Mouse (Mus musculus) bone marrow, adult 2 months (tissue): Measurements from ENCODE around the gene Mettl8. TPM values are rescaled to one million over a fixed set of nuclear protein-coding genes. Genes with fewer than 3 reads are reported as not detected.

Source experiments
- H3K27ac ChIP-seq: fragments of 200-500 bp; 2 replicates; pipeline ENCODE4 v1.5.1; 2012; ENCODE audit warnings: low read depth, mild to moderate bottlenecking, control low read depth, inconsistent platforms, low read length; ENCODE audit not compliant: control insufficient read depth, poor library complexity, insufficient read depth
- H3K4me1 ChIP-seq: fragments of 200-500 bp; 2 replicates; pipeline ENCODE4 v1.6.1; 2011; ENCODE audit warnings: low read length; ENCODE audit not compliant: control insufficient read depth, insufficient read depth
- H3K4me3 ChIP-seq: fragments of 200-500 bp; replicated peaks from 2 replicates; pipeline ENCODE3; 2011; ENCODE audit warnings: mild to moderate bottlenecking, low read depth, low read length, control low read depth; ENCODE audit not compliant: control insufficient read depth
- CTCF ChIP-seq: fragments of 200-500 bp; IDR thresholded peaks from 2 replicates; pipeline ENCODE4 v1.5.1; 2011; ENCODE audit warnings: low read length, control low read depth; ENCODE audit not compliant: control insufficient read depth, insufficient read depth
- POLR2A ChIP-seq: fragments of 200-500 bp; IDR thresholded peaks from 2 replicates; pipeline ENCODE4 v1.6.1; 2011; ENCODE audit warnings: low read depth, mild to moderate bottlenecking, control low read depth, low read length, borderline replicate concordance; ENCODE audit not compliant: control insufficient read depth
- WGBS: fragments of 180-500 bp; shearing (Covaris S2); methylation state at CpG from one replicate; pipeline ENCODE4 v1.1.7; 2018; 5-methylcytosine and 5-hydroxymethylcytosine counted together
- polyA plus RNA-seq: library from polyadenylated mRNA; stranded (reverse); fragments of >200 nt; gene quantifications from 2 replicates; pipeline ENCODE4 v1.2.4, GENCODE M21; 2011; ENCODE audit warnings: low replicate concordance; ENCODE audit not compliant: missing spikeins, insufficient read depth, insufficient read length

The Mettl8 gene
- polyA plus RNA-seq, 1 experiment: 25.7 TPM

- H3K4me1 ChIP-seq: peaks cover 2% of the 10 kb centered on the region; the same call in 1 of the 2 replicates
- no peak for TF ChIP-seq POLR2A
- no peak for TF ChIP-seq CTCF
- 16% methylated on average over 17 of the region's 17 CpGs for WGBS
- H3K4me3 ChIP-seq: no peak overlapping the region
- H3K27ac ChIP-seq: no peak overlapping the region
Observed at GRCm38 (mm10) chr2:70989201-70990191, 65.9 kb downstream of the Mettl8 start.

- 65% methylated on average over 5 of the region's 5 CpGs for WGBS
- Histone ChIP-seq H3K27ac (no peak overlapping the region), H3K4me3 (no peak overlapping the region), H3K4me1 (no peaks in the 10 kb centered on the region)
- no peak for TF ChIP-seq CTCF
- no peak for TF ChIP-seq POLR2A
Observed at GRCm38 (mm10) chr2:70978271-70978670, 77.1 kb downstream of the Mettl8 start.

GRCm38 (mm10) chr2:70974769-70975168 is 80.6 kb downstream of the Mettl8 start:
- no peak for TF ChIP-seq POLR2A
- TF ChIP-seq CTCF: no peak
- WGBS: 93% methylated on average over 6 of the region's 6 CpGs
- no peak overlapping the region for H3K4me3 ChIP-seq
- no peaks in the 10 kb centered on the region for H3K4me1 ChIP-seq
- H3K27ac ChIP-seq: no peak overlapping the region

- Histone ChIP-seq H3K27ac (no peak overlapping the region), H3K4me1 (no peaks in the 10 kb centered on the region; the same call in 1 of the 2 replicates), H3K4me3 (no peak overlapping the region)
- WGBS: 89% methylated on average over 16 of the region's 16 CpGs
- no peak for TF ChIP-seq POLR2A
- TF ChIP-seq CTCF: no peak
Observed at GRCm38 (mm10) chr2:70972795-70973518, 82.4 kb downstream of the Mettl8 start.

- 85% methylated on average over 7 of the region's 7 CpGs for WGBS
Observed at GRCm38 (mm10) chr2:70970158-70970741, 85.1 kb downstream of the Mettl8 start.

GRCm38 (mm10) chr2:70968305-70968704 is 87.1 kb downstream of the Mettl8 start:
- H3K27ac ChIP-seq: no peak overlapping the region
- H3K4me1 ChIP-seq: peaks cover 1% of the 10 kb centered on the region; the same call in 1 of the 2 replicates
- WGBS: 29% methylated on average over 2 of the region's 2 CpGs
- no peak overlapping the region for H3K4me3 ChIP-seq
- TF ChIP-seq POLR2A: no peak

More at GRCm38 (mm10) chr2:70970158-70970741, 85.1 kb downstream of the Mettl8 start:
- H3K4me1 ChIP-seq: peaks cover 1% of the 10 kb centered on the region; the same call in 1 of the 2 replicates
- no peak overlapping the region for H3K4me3 ChIP-seq
- TF ChIP-seq CTCF: no peak
- TF ChIP-seq POLR2A: no peak
- H3K27ac ChIP-seq: no peak overlapping the region

GRCm38 (mm10) chr2:70967216-70967615 is 88.2 kb downstream of the Mettl8 start:
- H3K4me1 ChIP-seq: peaks cover 1% of the 10 kb centered on the region; the same call in 1 of the 2 replicates
- WGBS: 6% methylated on average over 1 of the region's 1 CpGs
- no peak overlapping the region for H3K4me3 ChIP-seq
- no peak overlapping the region for H3K27ac ChIP-seq
- TF ChIP-seq CTCF: no peak
- TF ChIP-seq POLR2A: no peak

- 0 out of 2 replicates have a peak, but pooled peaks have one; percentile 13 for TF ChIP-seq CTCF
- TF ChIP-seq POLR2A: no peak
- peak overlapping the region; percentile 60; the same call in 1 of the 2 replicates for H3K27ac ChIP-seq
- WGBS: 11% methylated on average over 2 of the region's 2 CpGs
- no peak overlapping the region for H3K4me3 ChIP-seq
- H3K4me1 ChIP-seq: peaks cover 1% of the 10 kb centered on the region; the same call in 1 of the 2 replicates
Observed at GRCm38 (mm10) chr2:70964809-70965208, 90.6 kb downstream of the Mettl8 start.
